Mouse (Mus musculus) midbrain, embryonic 16.5 days (tissue): Measurements from ENCODE around the gene Tatdn2. TPM values are rescaled to one million over a fixed set of nuclear protein-coding genes. Genes with fewer than 3 reads are reported as not detected.
"Not testable (repeated sequence)": the region's sequence is repeated elsewhere in the genome, so short reads cannot be mapped to it uniquely, and the experiment has no call there.

Source experiments
- ATAC-seq: fragments of 200-750 bp; cut with Nextera tagmentation; 2 replicates; pipeline ENCODE4 v1.8.0; 2017; ENCODE audit warnings: moderate TSS enrichment
- H3K27ac ChIP-seq: fragments of 300-500 bp; sonication (generic); 2 replicates; pipeline ENCODE4 v1.5.1; 2014; ENCODE audit warnings: mild to moderate bottlenecking, low read length, mixed read lengths
- H3K27me3 ChIP-seq: fragments of 300-500 bp; sonication (generic); 2 replicates; pipeline ENCODE4 v1.6.1; 2014; ENCODE audit warnings: low read depth, low read length, mixed read lengths; ENCODE audit not compliant: control insufficient read depth, insufficient read depth
- H3K36me3 ChIP-seq: fragments of 300-500 bp; sonication (generic); 2 replicates; pipeline ENCODE4 v1.6.1; 2014; ENCODE audit warnings: mild to moderate bottlenecking, low read length, moderate library complexity, mixed read lengths; ENCODE audit not compliant: control insufficient read depth, insufficient read depth
- H3K4me1 ChIP-seq: fragments of 300-500 bp; sonication (generic); 2 replicates; pipeline ENCODE4 v1.6.1; 2014; ENCODE audit warnings: mild to moderate bottlenecking, low read length, mixed read lengths; ENCODE audit not compliant: control insufficient read depth, insufficient read depth
- H3K4me2 ChIP-seq: fragments of 300-500 bp; sonication (generic); 2 replicates; pipeline ENCODE4 v1.6.1; 2014; ENCODE audit warnings: mild to moderate bottlenecking, low read length, mixed read lengths
- H3K4me3 ChIP-seq: fragments of 300-500 bp; sonication (generic); 2 replicates; pipeline ENCODE4 v1.5.1; 2014; ENCODE audit warnings: low read depth, mild to moderate bottlenecking, low read length, moderate library complexity, mixed read lengths
- H3K9ac ChIP-seq: fragments of 300-500 bp; sonication (generic); 2 replicates; pipeline ENCODE4 v1.6.1; 2014; ENCODE audit warnings: low read depth, low read length, mixed read lengths
- H3K9me3 ChIP-seq: fragments of 300-500 bp; sonication (generic); replicated peaks from 2 replicates; pipeline ENCODE4 v1.6.1; 2014; ENCODE audit warnings: mild to moderate bottlenecking, low read length, mixed read lengths; ENCODE audit not compliant: control insufficient read depth, poor library complexity, severe bottlenecking
- WGBS: fragments of 180-500 bp; shearing (Covaris S2); extraction: QIAGEN DNeasy Blood & Tissue Kit; methylation state at CpG from one replicate; pipeline ENCODE4 v1.1.7; 2014; 5-methylcytosine and 5-hydroxymethylcytosine counted together
- polyA plus RNA-seq: library from polyadenylated mRNA; unstranded; fragments of >200 nt; fragmentation: Nextera tagmentation; extraction: Ambion mirVana; gene quantifications from 2 replicates; pipeline ENCODE4 v1.2.1, GENCODE M21; 2015

Tatdn2 gene
- polyA plus RNA-seq, 1 experiment from 2014 or later: 1.1 TPM

DNA sequence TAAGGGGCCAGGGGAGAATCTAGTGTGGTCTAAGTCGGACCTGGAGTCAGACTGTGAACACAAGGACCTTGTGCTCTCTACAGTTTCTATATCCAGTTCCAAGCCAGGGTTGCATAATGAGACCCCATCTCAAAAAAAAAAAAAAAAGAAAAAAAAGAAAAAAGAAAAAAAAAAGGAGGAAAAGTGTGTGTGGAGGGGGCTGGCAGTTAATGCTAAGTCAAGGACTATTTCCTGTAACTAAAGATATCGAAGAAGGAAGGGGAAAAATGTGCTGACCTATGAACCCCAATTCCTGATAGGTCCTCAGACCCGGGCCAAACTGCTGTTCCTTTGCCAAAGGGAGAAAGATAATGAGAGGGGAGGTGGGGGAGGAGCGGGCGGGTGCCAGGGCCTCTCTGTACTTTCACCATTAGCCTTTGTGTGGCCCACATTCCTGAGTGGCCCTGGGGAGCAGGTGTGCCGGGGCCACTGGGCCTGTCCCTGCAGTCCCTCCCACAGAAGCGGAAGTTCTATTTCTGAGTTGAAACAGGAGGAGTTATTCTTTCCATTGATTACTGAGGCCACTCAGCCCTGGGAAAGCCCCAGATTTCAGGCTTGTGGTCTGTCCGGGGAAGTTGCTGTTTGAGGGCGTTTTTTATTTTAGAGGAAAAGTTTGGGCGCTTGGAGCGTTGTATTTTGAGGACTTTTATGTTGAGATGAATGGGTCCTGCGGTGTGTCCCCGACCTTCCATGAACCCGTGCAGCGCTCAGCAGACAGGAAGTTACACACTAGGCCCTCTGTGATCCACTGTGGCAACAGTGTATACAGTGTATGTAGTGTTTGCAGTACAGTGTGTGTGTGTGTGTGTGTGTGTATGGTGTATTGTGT, 28.3 kb upstream of the Tatdn2 start:
- Histone ChIP-seq H3K36me3 (no peaks in the 10 kb centered on the region), H3K9me3 (no peaks in the 10 kb centered on the region), H3K4me1 (no peaks in the 10 kb centered on the region), H3K4me2 (no peak overlapping the region), H3K9ac (no peak overlapping the region), H3K27ac (no peak overlapping the region), H3K27me3 (no peaks in the 10 kb centered on the region), H3K4me3 (no peak overlapping the region)
- no peak for ATAC-seq
- WGBS: 48% methylated on average over 15 of the region's 15 CpGs

DNA sequence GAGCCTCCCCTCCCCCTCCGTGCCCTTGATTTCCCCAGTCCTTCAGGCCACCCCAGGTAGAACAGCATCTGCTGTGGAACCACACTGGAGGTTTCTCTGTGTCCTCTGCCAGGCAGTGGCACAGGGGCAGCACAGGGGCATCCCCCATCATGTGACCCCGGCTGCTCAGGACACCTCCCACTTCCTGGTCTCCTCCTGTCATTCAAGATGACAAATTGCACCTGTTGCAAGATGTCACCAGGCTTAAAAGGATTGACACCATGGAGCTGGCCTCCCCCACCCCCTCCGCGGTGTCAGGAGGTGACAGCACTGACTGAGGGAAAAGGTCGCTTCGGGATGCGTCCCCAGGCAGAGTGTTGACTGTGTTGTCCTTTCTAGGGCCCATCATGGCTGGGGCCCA, 27.0 kb upstream of the Tatdn2 start:
- H3K36me3 ChIP-seq: no peaks in the 10 kb centered on the region
- H3K4me3 ChIP-seq: no peak overlapping the region
- no peak overlapping the region for H3K9ac ChIP-seq
- no peak overlapping the region for H3K4me2 ChIP-seq
- no peak for ATAC-seq
- no peaks in the 10 kb centered on the region for H3K9me3 ChIP-seq
- H3K27me3 ChIP-seq: no peaks in the 10 kb centered on the region
- H3K4me1 ChIP-seq: no peaks in the 10 kb centered on the region
- 82% methylated on average over 7 of the region's 7 CpGs for WGBS
- no peak overlapping the region for H3K27ac ChIP-seq

DNA sequence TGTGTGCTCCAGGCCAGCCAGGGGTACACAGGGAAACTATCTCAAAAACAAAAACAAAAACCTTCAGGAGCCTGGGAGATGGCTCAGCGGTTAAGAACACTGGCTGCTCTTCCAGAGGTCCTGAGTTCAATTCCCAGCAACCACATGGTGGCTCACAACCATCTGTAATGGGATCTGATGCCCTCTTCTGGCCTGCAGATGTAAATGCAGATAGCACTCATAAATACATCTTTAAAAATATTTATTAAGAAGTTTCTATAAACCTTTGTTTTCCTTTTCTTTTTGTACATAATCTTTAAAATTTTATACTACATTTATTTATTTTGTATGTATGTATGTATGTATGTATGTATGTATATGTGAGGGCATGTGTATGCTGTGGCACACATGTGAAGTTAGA, 24.8 kb upstream of the Tatdn2 start:
- H3K9me3 ChIP-seq: not testable (repeated sequence)

GRCm38 (mm10) chr6:113672989-113673388, 23.9 kb upstream of the Tatdn2 start:
- H3K27me3 ChIP-seq: no peaks in the 10 kb centered on the region
- no peak overlapping the region for H3K27ac ChIP-seq
- no peaks in the 10 kb centered on the region for H3K4me1 ChIP-seq
- no peak for ATAC-seq
- H3K4me2 ChIP-seq: no peak overlapping the region
- no peaks in the 10 kb centered on the region for H3K36me3 ChIP-seq
- H3K9me3 ChIP-seq: no peaks in the 10 kb centered on the region
- H3K4me3 ChIP-seq: no peak overlapping the region
- H3K9ac ChIP-seq: no peak overlapping the region
- WGBS: 92% methylated on average over 6 of the region's 6 CpGs

More for the DNA sequence above, 24.8 kb upstream of the Tatdn2 start:
- H3K9ac ChIP-seq, H3K27me3 ChIP-seq, H3K4me3 ChIP-seq, H3K27ac ChIP-seq, H3K4me1 ChIP-seq, ATAC-seq, H3K36me3 ChIP-seq, H3K4me2 ChIP-seq: not testable (repeated sequence)
- WGBS: 92% methylated on average over 1 of the region's 1 CpGs

GRCm38 (mm10) chr6:113675234-113675633, 21.6 kb upstream of the Tatdn2 start:
- H3K9ac ChIP-seq: no peak overlapping the region
- WGBS: 81% methylated on average over 4 of the region's 4 CpGs
- no peaks in the 10 kb centered on the region for H3K4me1 ChIP-seq
- no peaks in the 10 kb centered on the region for H3K9me3 ChIP-seq
- ATAC-seq: no peak
- no peaks in the 10 kb centered on the region for H3K36me3 ChIP-seq
- H3K4me2 ChIP-seq: no peak overlapping the region
- H3K27me3 ChIP-seq: no peaks in the 10 kb centered on the region
- no peak overlapping the region for H3K4me3 ChIP-seq
- H3K27ac ChIP-seq: no peak overlapping the region

DNA sequence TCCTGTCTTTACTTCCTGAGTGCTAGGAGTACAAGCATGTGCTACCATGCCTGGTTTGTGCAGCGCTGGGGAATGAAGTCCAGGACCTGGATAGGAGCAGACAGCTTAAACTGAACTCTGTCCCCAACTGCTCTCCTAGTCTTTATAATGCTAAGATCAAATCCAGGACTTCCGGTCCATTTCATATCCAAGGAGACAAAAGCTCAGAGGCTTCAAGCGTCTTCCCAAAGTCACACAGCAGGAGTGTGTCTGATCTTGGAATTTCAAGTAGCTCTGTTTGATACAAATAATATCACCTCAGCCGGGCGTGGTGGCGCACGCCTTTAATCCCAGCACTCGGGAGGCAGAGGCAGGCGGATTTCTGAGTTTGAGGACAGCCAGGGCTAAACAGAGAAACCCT, 20.9 kb upstream of the Tatdn2 start:
- 88% methylated on average over 9 of the region's 9 CpGs for WGBS
- Histone ChIP-seq H3K27ac (no peak overlapping the region), H3K4me3 (no peak overlapping the region), H3K9ac (no peak overlapping the region), H3K4me1 (no peaks in the 10 kb centered on the region), H3K36me3 (no peaks in the 10 kb centered on the region), H3K27me3 (no peaks in the 10 kb centered on the region), H3K9me3 (no peaks in the 10 kb centered on the region), H3K4me2 (no peak overlapping the region)
- ATAC-seq: no peak

- no peak overlapping the region for H3K4me2 ChIP-seq
- H3K4me1 ChIP-seq: no peaks in the 10 kb centered on the region
- H3K36me3 ChIP-seq: no peaks in the 10 kb centered on the region
- no peaks in the 10 kb centered on the region for H3K27me3 ChIP-seq
- no peaks in the 10 kb centered on the region for H3K9me3 ChIP-seq
- no peak overlapping the region for H3K9ac ChIP-seq
- no peak overlapping the region for H3K27ac ChIP-seq
- WGBS: 86% methylated on average over 14 of the region's 14 CpGs
- no peak for ATAC-seq
- H3K4me3 ChIP-seq: no peak overlapping the region
Measured at GRCm38 (mm10) chr6:113677070-113677734, 19.6 kb upstream of the Tatdn2 start.

DNA sequence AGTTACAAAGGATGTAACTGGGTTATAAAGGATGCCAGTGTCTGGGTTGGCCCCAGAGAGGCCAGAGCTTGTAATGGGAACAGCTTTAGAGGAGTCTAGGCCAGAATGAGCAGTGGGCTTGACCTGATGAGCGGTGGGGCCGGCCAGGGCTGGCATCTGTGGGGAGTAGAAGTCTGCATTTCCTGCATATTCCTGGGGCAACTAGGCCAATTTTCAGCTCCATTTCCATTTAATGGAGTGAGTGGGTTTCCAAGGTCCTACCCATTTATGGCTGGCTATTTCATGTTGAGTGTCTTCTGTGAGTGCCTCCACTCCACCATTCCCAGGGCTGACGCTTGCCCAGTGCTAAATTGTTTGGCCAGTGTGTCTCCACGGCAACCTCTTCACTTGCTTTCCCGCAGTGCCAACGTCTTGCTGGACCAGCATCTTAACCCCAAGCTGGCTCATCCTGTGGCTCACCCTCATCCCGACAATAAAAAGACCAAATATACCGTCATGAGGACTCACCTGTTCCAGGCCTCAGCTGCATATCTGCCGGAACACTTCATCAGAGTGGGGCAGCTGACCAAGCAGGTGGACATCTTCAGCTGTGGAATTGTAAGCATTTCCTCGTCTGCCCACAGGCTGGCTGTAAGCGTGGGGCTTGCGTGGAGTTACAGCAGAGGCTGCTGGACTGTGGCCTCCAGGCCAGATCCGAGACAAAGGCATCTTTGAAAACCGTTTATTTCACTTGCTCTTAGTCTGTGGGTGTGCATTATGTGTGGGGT, 18.4 kb upstream of the Tatdn2 start:
- Histone ChIP-seq H3K9me3 (no peaks in the 10 kb centered on the region), H3K4me2 (no peak overlapping the region), H3K27ac (no peak overlapping the region), H3K36me3 (no peaks in the 10 kb centered on the region), H3K27me3 (no peaks in the 10 kb centered on the region), H3K4me1 (no peaks in the 10 kb centered on the region), H3K9ac (no peak overlapping the region), H3K4me3 (no peak overlapping the region)
- ATAC-seq: no peak
- 66% methylated on average over 14 of the region's 14 CpGs for WGBS
